ENCODE assay signal across 25 mouse cellular contexts in the genomic region with DNA sequence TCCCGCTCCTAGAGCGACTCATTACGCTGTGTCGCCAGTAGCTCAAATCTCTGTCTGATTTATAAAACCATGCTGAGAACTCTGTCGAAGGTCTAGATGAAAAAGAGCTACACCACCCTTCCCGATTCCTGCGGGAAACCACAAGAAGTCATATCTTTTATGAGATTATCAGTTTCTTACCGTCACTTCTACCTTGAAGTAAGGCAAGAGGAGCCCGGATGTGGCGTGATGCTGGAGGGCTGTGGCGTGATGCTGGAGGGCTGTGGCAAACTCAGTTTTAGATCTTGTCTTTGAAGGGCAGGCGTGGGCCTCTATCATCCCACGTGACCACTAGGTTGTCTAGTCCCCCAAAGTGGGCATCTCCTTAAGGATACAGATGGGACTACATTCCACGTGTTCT. TPM values are rescaled to one million over a fixed set of nuclear protein-coding genes. Genes with fewer than 3 reads are reported as not detected.
DNase-seq lines count a peak whose midpoint lies in the region; ATAC-seq and TF ChIP-seq lines count a peak whose summit lies in the region.
"Had no signal": no experiment of that assay in that cellular context is flagged by ENCODE, and none has a peak within 500 bp of the region (broad histone marks: within the 10 kb centered on the region; RNA-seq: fewer than 3 reads in every experiment).

No protein-coding gene starts in this region.

- H3K4me3 ChIP-seq in stomach, postnatal 0 days (ENCODE audit: low read depth, low read length), result no peak overlapping the region
- no peak overlapping the region for H3K4me3 ChIP-seq in kidney, embryonic 16.5 days (ENCODE audit: low read length)
- H3K4me3 ChIP-seq: forebrain, embryonic 13.5 days; heart, embryonic 10.5 days; kidney, embryonic 15.5 days; limb, embryonic 10.5 days; midbrain, embryonic 10.5 days; myocyte; stomach, embryonic 15.5 days had no signal

- no peak for TF ChIP-seq EP300 in stomach, postnatal 0 days (optimal IDR thresholded peaks at IDR 0.05)

- H3K27me3 ChIP-seq in stomach, postnatal 0 days (ENCODE audit: control insufficient read depth, insufficient read depth, low read length), result no peaks in the 10 kb centered on the region
- no peaks in the 10 kb centered on the region for H3K27me3 ChIP-seq in kidney, embryonic 16.5 days (ENCODE audit: insufficient read depth, low read length)
- H3K27me3 ChIP-seq: stomach, embryonic 15.5 days had no signal

- peak; percentile 21 for DNase-seq in 416B (ENCODE audit: low read depth)
- DNase-seq in CD4-positive, CD25-positive, alpha-beta regulatory T cell, adult 2 months (ENCODE audit: low read depth, low spot score), result peak; percentile 74
- peak; percentile 71 for DNase-seq in thymus, postnatal 0 days (ENCODE audit: low spot score)
- DNase-seq in stomach, postnatal 0 days (ENCODE audit: low spot score), result no peak
- DNase-seq in cerebellum, adult 11-12 months, result no peak
- no peak for DNase-seq in left cerebral cortex, postnatal 10 days (ENCODE audit: extremely low spot score in 1 of 2, low spot score in 2 of 2)
- DNase-seq: adrenal gland, adult 2 months; cerebellum, adult 8-10 months; kidney, postnatal 4 days; liver; right cerebral cortex, postnatal 14 days; spleen, adult 18-20 months had no signal

- no peak overlapping the region for H3K27ac ChIP-seq in stomach, postnatal 0 days (replicated peaks)
- no peak overlapping the region for H3K27ac ChIP-seq in kidney, embryonic 16.5 days (ENCODE audit: low read length)
- H3K27ac ChIP-seq: forebrain, embryonic 13.5 days; heart, embryonic 10.5 days; kidney, embryonic 15.5 days; limb, embryonic 10.5 days; midbrain, embryonic 10.5 days; stomach, embryonic 15.5 days had no signal

- no peak overlapping the region for H3K4me2 ChIP-seq in stomach, postnatal 0 days (replicated peaks; ENCODE audit: low read depth)
- no peak overlapping the region for H3K4me2 ChIP-seq in kidney, embryonic 16.5 days (replicated peaks; ENCODE audit: low read depth, low read length)
- H3K4me2 ChIP-seq: forebrain, embryonic 13.5 days; kidney, embryonic 15.5 days; stomach, embryonic 15.5 days had no signal

- no peaks in the 10 kb centered on the region for H3K9me3 ChIP-seq in stomach, postnatal 0 days (ENCODE audit: control insufficient read depth, low read length)
- H3K9me3 ChIP-seq in kidney, embryonic 16.5 days (ENCODE audit: low read length), result no peaks in the 10 kb centered on the region
- H3K9me3 ChIP-seq: forebrain, embryonic 13.5 days; heart, embryonic 10.5 days; kidney, embryonic 15.5 days; limb, embryonic 10.5 days; midbrain, embryonic 10.5 days; stomach, embryonic 15.5 days had no signal

- no peak for TF ChIP-seq CTCF in stomach, postnatal 0 days (IDR thresholded peaks at IDR 0.05; ENCODE audit: low read depth)

- no peaks in the 10 kb centered on the region for H3K36me3 ChIP-seq in stomach, postnatal 0 days (ENCODE audit: control insufficient read depth, insufficient read depth, low read length)
- H3K36me3 ChIP-seq in kidney, embryonic 16.5 days (ENCODE audit: insufficient read depth, low read length), result no peaks in the 10 kb centered on the region
- H3K36me3 ChIP-seq: heart, embryonic 10.5 days; kidney, embryonic 15.5 days; limb, embryonic 10.5 days; midbrain, embryonic 10.5 days; stomach, embryonic 15.5 days had no signal

- ATAC-seq in inflammation-experienced regulatory T-cells, adult 6 months, result peak; percentile 66
- ATAC-seq in stomach, postnatal 0 days (ENCODE audit: low FRiP score, low TSS enrichment), result no peak
- no peak for ATAC-seq in kidney, embryonic 16.5 days (ENCODE audit: low FRiP score, low TSS enrichment)
- ATAC-seq: forebrain, embryonic 13.5 days; hindbrain, embryonic 16.5 days; intestine, postnatal 0 days; lung, postnatal 0 days; midbrain, embryonic 16.5 days had no signal

- no peak overlapping the region for H3K9ac ChIP-seq in stomach, postnatal 0 days (ENCODE audit: low read length)
- H3K9ac ChIP-seq in kidney, embryonic 16.5 days (replicated peaks; ENCODE audit: low read length), result no peak overlapping the region
- H3K9ac ChIP-seq: forebrain, embryonic 13.5 days; kidney, embryonic 15.5 days; stomach, embryonic 15.5 days had no signal

- H3K4me1 ChIP-seq in stomach, postnatal 0 days (replicated peaks; ENCODE audit: control insufficient read depth, insufficient read depth), result no peaks in the 10 kb centered on the region
- 0 out of 2 replicates have a peak, but pooled peaks cover under 1% of the 10 kb centered on the region for H3K4me1 ChIP-seq in kidney, embryonic 16.5 days (ENCODE audit: insufficient read depth, low read length)
- H3K4me1 ChIP-seq: stomach, embryonic 15.5 days had no signal

- intact Hi-C loops in left cerebral cortex, postnatal 10 days (cut with DNase I), result no loop called here

- 92% methylated on average over 14 of the region's 14 CpGs for WGBS in stomach, postnatal 0 days
- WGBS in kidney, embryonic 16.5 days, result 92% methylated on average over 14 of the region's 14 CpGs

RNA-seq across cellular contexts. Expression of gene Map3k20, which starts 3.5 kb away (rescaled TPM):
- polyA plus RNA-seq in inflammation-experienced regulatory T-cells, adult 6 months (2017; shearing (Covaris generic)), result under 1 TPM in 2 of 3 experiments, not detected in 1; 0.20 to 0.55 TPM
- 8.3 and 9.4 TPM in 2 replicates for polyA plus RNA-seq in thymus, postnatal 0 days (2015; fragmentation: Nextera tagmentation; extraction: Ambion mirVana)
- polyA plus RNA-seq in stomach, postnatal 0 days (2015; fragmentation: Nextera tagmentation; extraction: Ambion mirVana), result 15.9 and 17.0 TPM in 2 replicates
- total RNA-seq in left cerebral cortex, postnatal 10 days (2021), result 10 to 100 TPM; 11.1 to 12.7 TPM
- 13.9 and 14.0 TPM in 2 replicates for polyA plus RNA-seq in kidney, embryonic 16.5 days (2015; fragmentation: Nextera tagmentation; extraction: Ambion mirVana)

Comparison
In these comparisons a context has a peak if more than half of its experiments do, and no peak if none do; other contexts are left out.
1. DNase-seq: peak in 416B (single experiment), CD4-positive, CD25-positive, alpha-beta regulatory T cell, adult 2 months (single experiment) and thymus, postnatal 0 days (single experiment); none in stomach, postnatal 0 days (single experiment), cerebellum, adult 11-12 months (single experiment) and left cerebral cortex, postnatal 10 days (0 of 2).